Mouse (Mus musculus): ENCODE data around the gene Cbfb.
A peak's percentile ranks its signal among the peaks of the same experiment; 100 is the strongest.
"Not testable (repeated sequence)": the region's sequence is repeated elsewhere in the genome, so short reads cannot be mapped to it uniquely, and the experiment has no call there.

Cbfb gene

DNA sequence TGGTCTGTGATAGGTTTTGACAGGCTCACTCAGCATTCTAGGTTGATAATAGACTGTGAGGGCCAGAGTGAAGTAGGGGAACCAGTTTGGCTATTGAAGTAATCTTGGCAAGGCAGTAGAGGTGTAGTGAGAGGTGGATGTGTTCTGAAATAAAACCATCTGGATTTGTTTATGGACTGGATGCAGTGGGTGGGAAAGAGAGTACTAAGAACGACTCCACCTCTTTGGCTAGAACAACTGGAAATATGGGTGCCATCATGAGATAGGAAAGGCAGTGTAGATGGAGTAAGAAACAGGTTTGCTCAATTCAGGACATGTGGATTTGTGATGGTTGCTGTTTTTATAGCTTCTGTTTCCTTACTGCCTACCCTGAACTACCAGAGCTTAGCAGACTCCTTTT is 11.7 kb downstream of the Cbfb start:
- no peak for DNase-seq (ENCODE audit: low spot score)

DNA sequence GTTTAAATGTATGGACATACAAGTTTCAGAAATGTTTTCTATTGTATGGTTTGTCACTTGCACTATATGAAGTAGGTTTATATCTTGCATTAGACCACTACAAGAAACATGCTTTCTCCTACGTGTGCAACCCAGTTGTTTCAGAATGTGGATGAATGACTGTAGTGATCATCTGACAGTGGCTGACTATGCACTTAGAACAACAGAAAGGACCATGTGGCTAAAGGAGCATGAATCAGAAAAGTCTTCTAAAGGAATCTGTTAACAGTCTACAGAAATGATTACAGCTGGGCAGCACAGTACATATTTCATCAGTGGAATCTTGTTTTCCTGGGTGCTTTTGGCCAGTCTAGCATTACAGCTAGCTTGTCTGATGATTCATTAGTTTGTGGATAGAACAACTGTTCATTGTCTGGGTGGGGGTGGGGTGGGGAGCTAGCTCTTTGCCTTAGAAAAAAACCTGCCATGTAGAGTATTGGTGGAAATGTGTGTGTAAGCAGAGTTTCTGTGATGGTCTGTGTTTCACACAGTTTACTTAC is 16.1 kb downstream of the Cbfb start:
- DNase-seq (ENCODE audit: low spot score), result no peak

DNA sequence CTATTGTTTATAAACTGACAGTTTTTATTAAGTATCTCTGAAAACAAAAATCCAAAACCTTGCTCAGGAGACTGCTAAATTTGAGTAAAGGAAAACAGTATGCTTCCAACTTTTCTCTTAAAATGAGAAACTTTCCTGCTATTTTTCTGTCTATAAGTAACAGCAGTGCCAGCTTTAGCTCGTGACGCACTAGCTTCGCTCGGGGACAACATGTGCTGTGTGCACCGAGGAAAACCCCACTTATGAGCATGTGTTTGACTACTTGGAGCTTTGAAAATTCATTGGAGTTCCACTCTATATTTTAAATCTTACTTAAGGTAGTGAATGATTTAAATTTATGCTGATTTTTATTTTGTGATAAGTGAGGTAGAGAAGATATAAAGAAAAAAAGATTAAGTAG is 21.7 kb downstream of the Cbfb start:
- DNase-seq (ENCODE audit: low spot score), result no peak

DNA sequence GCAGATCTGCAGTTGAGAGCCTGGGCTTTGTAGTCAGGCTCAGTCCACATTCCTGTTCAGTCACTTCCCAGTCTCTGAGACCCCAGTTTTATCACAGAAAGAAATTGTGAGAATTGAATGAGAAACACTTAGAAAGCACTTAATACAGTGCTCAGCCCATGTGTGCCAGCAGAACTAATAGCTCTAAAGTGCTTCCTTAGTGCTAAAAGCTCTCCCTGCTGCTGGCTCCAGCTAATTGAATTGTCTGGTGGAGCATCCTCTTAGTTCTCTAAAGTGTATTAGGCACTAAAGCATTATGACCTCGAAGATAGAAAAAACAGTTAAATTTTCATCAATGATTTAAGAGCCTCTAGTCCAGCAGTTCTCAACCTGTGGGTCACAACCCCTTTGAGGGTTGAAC is 35.3 kb downstream of the Cbfb start:
- no peak for DNase-seq (ENCODE audit: low spot score)

DNA sequence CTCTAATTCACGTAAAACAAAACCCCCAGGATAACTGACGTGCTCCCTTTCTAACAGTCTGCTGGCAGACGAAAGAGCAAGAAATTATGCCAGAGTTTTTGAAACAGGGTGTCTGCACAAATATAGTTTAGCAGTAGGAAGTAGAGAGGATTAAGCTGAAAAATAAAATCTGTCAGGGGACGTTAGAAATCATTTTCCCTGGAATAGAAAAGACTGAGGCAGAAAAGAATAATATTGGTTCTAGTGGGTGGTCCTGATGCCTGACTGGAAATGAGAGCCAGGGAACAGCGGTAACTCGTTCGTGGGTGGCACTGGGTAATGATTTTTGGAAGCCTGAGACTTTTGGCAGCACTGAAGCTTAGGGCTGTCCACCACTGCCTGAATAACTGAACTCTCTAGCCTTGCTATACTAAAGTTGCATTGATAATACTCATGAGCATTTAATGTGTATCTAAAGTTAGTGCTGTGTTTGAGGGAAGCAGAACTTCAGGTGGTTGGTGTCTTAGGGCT is 36.3 kb downstream of the Cbfb start:
- no peak for DNase-seq (ENCODE audit: low spot score)

DNA sequence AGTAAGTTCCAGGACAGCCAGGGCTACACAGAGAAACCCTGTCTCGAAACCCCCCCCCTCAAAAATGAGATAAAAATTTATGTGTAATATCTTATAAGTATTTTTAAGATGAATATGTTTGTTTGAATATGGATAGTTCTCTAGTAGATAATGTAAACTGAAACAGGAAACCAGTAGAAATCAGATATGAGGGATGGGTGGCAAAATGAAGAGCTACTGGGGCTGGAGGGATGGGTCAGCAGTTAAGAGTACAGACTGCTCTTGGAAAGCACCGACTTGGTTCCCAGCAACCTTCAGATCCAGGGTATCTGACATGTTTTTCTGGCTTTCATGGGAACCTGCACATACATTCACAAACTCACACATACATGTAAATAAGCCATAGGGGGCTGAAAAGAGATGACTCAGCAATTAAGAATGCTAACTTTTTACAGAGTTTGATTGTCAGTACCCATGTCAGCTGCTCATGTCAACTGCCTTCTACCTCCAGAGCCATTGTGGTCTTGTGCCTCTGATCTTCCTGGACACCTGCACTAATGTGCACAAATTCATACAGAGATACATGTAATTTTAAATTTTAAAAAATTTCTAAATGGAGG is 37.3 kb downstream of the Cbfb start:
- no peak for DNase-seq (ENCODE audit: low spot score)

DNA sequence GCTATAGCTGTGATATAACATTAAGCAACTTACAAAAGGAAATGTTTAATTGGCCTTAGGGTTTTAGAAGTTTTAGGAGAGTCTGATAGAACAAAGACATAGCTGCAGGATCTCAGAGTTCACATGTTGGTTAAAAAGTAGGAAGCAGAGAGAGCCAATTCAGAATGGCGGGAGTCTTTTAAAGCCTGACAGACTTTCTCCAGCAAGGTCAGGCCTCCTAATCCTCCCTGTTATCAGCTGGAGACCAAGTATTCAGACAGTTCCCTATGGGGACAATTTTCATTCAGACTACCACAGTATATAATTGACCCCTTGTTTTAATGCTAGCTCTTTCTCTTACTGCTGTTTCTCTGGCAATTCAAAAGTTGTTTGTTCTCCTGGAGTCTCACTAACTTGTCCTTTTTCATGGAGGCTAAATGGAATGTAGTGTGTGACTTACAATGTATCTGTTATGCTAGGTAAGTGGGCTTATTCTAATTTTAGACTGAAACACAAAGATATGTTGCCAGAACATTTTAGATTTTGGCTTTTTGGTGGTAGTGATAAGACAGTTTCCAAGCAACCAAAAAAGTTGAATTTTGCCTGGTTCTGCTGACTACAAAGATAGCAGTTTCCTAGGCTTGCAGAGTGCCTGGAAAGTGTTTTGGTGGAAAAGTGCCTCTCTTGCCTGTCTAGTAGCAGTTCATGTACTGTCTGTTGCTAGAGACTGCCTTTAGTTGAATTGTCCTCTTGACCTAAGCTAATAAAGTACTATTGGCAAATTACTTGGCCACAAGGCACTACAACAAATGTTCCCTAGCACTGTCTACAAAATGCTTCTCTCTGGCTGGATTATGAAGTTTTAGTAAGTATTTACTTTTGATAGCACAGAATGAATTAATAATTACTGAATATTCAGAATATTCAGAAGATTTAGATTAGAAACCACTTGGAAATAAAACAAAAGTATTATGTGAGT is 39.0 kb downstream of the Cbfb start:
- no peak for DNase-seq (ENCODE audit: low spot score)

DNA sequence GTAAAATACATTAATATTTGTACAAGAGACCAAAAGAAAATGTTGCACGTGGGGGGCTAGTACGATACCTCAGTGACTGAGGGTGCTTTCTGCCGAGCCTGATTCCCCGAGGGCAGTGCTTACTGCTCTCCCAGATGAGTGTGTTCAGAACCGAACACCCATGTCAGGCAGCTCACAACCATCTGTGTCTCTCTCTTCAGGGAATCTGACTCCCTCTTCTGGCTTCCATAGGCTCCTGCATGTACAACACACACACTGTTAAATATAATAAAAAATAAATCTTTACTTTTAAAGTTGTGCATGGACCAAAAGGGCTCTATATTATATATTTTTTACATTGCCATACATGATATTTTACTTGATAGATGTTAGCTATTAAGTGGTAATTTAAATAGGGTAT is 43.6 kb downstream of the Cbfb start:
- no peak for DNase-seq (ENCODE audit: low spot score)

DNA sequence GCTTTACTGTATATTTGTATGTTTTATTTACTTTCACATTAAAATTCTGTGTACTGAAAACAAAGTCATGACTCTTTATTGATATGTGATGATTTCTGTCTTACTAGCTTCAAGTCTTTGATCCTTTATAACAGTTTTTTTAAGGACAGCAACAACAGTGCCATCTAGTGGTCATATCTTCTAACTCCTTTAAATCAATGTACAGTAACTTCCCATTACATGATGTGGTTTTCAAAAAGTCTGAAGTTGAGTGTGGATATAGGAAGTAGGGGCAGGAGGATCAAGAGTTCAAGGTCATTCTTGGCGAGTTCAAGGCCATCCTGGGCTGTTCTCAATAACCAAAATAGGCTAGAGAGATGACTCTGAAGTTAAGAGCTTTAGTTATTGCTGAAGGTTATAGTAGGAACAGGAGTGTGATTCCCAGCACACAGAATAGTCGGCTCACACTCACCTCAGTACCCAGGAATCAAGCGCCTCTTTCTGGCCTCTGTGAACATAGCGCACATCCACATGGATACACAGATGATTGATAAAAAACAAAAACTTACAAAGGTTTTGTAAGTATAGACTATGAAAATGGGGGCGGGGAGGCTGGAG is 47.5 kb downstream of the Cbfb start:
- no peak for DNase-seq (ENCODE audit: low spot score)

DNA sequence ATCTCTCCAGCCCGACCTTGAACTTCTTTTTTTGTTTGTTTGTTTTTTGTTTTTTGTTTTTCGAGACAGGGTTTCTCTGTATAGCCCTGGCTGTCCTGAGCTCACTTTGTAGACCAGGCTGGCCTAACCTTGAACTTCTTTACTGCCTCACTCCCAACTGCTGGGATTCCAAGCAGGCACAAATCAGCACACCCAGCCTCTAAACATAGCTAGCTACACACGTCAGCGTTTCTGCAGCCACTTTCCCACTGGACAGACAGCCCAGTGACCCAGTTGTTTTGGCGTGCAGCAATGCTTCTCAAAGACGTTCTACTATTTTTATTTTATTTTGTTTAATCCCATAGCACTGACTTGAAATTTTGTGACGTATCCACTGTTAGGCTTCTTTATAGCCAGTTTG is 53.4 kb downstream of the Cbfb start:
- DNase-seq (ENCODE audit: low spot score), result no peak

DNA sequence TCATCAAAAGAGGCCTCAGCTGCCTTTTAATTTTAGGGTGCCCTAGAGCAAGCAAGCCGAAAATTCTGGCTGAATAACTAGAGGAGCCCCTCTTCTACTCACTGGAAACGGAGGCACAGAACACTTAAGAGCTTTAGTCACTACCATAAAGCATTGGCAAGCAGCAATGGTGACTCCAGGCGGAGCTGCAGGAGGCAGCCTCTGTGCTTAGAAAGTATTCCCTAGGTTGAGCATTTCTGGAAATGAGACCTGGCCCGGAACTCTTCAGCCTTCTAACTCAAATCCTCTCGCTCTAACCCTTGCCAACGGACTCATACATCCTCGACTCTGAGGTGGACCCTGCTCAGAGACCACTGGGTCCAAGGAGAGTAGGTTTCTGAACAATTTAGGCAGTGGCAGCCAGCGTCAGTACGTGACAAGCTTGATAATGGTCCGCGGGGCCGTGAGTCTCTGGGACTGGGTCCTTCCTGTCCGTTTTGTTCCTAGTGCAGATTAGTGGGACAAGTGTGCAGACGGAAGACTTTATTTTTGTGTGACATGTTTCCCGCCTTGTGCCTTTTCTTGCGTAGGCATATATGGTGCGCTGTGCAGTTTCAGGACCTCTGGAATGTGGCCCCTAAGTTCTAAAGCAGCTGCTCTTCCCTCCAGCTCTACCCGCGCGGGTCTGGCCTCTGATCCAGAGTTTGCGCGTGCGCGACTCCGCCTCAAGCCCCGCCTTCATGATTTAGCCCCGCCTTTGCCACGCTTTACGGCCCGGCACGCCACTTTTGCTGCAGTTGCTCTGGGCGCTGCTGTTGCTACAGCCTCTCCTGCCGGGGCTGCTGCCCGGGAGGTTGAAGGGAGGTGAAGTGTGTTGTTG is 54.2 kb downstream of the Cbfb start, which contains the start of gene D230025D16Rik:
D230025D16Rik (plus strand) TSS at position 733 of the 859 bp plus-strand sequence.
- peak; percentile 98 for DNase-seq (ENCODE audit: low spot score)

DNA sequence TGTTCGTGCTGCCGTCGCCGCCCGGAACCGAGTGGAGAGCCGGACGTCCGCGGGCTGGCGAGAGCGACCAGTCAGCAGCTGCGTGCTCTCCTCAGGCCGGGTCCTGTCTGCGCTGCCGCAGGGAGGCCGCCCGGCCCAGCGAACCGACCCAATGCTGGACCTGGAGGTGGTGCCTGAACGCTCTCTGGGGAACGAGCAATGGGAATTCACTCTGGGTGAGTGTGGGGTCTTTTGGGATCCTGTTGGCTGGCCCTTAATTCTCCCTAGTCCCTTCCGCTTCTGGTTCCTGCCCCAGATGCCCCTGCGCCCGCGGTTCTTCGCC is 54.8 kb downstream of the Cbfb start:
- DNase-seq (ENCODE audit: low spot score), result no peak

DNA sequence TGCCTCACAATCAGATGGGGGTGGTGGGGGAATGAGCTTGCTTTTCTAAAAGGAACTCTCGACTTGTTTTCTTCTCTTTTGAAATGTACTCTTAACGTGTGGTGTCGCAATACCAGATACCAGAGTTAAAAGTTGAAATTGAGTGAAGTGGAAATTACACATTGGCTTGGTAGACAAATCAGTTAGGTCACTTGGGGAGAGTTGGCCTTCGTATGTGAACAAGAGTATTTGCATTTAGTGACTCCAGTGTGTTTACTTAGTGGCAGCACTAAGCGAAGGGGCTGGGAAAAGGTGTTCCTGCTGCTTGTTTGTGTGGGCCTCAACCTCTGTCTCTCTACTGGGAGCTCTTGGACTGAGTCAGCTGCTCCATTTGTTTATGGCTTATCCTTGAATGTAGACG is 55.4 kb downstream of the Cbfb start:
- DNase-seq (ENCODE audit: low spot score), result peak; percentile 4

DNA sequence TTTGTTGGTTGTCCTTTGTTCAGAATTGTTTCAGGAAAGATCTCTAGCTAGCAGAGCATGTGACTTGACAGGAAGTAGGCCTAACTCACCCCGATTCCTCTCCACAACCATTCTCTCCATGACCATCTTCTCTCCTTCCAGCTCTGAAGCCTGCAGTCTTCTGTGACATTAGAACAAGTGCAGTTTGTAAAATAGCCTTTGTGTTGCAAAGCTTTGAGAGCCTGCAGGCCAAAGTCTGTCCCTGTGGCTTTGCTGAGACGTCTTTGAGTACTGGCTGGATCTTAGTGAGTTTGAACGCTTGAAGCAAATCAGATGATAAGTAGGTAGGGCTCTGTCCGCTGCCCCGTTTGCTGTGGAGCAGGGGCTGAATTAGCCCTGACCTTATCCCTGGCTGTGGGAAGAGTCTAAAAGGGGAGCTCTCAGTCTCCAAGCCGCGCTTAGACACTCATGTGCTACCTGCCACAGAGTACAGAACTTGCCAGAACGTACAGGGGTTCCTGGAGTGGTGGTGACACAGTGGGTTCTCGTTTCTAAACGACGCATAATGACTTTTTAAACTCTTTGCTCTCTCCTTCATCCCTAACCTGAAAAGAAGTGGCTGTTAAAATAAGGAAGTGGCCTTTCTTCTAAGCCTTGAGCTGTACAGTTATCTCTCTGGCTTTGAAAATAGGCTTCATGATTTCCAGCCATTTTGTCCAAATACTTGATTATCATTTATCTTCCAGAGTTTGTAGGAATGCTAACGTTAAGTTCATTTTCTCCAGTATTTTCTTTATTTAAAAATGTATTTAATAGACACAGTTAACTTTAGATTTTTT is 61.2 kb downstream of the Cbfb start:
- DNase-seq (ENCODE audit: low spot score), result no peak

DNA sequence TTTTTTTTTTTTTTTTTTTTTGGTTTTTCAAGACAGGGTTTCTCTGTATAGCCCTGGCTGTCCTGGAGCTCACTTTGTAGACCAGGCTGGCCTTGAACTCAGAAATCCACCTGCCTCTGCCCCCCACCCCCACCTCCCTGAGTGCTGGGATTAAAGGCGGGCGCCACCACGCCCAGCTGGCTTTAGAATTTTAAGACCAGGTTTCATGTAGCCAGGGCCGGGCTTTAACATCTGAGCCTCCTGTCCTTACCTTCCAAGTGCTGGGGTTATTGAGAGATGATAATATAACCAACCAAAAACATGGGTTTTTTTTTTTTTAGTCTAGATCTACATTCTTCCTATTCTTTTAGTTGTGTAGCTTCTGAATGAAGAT is 61.8 kb downstream of the Cbfb start:
- not testable (repeated sequence) for DNase-seq (ENCODE audit: low spot score)

DNA sequence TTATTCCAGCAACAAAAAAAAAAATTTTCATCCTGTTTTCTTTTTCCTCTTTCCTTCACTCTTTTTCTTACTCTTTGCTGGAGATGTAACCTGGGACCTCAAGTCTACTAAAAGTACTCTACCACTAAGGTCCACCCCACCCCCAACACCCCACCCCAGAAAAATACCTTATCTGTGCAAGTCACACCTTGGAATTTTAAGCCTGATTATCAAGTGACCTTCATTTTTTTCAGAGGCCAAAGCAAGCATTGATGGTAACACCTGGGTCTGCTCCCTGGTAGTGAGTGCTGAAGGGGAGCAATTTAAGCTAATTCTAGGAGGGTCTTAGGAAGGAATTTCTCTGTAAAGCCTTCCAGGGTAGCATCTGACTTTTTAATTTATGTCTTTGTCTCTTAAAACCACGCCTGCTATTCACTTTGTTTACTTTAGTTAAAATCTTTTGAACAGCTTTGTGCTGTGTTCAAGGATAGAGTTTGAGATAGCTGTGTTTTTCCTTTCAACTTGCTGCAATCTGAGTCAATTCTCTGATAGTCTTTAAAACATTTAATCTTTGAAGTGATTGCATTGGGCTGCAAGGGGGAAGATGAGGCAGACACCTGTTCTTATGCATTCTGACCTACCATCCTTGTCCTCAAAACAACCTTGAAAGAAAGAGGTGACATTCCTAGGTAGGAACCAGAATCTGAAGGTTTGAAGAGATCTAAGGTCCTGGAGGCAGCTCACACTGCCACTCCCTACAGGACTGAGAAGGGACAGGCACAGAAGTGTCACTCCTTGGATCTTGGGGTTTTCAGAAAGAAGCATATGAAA is 62.9 kb downstream of the Cbfb start:
- no peak for DNase-seq (ENCODE audit: low spot score)

DNA sequence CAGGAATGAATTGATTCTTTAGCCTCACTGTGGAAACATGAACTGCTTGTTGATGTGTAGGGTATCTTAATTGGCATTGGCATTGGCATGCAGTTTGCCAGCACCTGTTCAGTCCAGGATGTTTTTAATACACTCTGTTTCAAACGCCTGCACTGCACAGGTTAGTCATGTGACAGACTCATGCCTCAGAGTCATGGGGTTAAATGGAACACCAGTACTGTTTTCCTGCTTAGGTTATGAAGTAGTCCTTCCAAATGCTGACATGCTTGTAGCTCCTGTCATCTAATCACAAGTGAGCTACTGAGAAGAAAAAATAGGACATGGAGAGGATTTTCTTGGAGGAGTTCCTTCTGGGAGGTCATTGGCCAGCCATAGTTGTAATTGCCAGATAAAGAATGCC is 64.7 kb downstream of the Cbfb start:
- no peak for DNase-seq (ENCODE audit: low spot score)

DNA sequence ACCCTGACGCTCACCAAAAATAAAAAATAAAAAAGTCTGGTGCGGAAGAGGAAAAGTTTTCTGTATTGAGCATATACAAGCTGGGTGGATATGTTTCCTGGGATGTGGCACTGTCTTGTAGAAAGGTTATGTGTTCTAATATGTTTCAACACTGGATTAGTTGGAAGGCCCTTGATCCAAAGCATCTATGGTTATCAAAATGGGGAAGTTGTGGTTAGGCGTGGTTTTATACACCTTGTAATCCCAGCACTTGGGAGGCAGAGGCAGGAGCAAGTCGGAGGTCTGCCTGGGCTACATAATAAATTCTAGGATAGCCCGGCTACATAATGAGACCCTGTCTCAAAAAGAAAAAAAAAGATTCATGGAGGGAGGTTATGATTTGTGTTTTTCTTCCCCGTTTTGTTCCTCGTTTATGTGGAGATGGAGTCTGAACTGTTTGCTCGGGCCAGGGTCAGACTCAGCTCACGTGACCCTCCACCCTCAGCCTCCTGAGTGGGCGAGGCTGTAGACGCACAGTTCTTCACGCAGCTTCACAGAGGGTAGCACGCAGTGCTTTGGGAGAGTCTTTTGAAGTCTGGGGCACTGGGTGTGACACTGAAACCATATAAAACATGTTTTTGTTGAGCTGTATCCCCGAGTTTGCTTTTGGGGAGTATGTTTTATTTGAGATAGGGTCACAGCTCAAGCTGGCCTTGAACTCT is 67.1 kb downstream of the Cbfb start:
- no peak for DNase-seq (ENCODE audit: low spot score)

DNA sequence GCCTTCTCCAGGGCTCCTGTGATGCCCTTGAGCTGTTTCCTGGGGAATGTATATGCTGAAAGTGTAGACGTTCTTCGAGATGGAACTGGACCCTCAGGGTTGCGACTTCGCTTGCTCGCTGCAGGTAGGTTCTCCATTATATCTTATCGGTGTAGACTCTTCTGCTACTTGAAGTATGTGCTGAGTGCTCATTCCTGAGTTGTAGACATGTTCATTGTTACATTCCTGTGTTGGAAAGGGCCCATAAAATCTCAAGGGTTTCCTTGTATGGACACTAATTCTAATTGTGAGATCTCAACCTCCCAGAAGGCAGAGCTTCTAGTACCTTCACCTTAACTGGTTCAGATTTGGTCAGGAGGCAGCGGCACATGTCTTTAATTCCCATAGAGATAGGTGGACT is 70.5 kb downstream of the Cbfb start:
- DNase-seq (ENCODE audit: low spot score), result no peak

DNA sequence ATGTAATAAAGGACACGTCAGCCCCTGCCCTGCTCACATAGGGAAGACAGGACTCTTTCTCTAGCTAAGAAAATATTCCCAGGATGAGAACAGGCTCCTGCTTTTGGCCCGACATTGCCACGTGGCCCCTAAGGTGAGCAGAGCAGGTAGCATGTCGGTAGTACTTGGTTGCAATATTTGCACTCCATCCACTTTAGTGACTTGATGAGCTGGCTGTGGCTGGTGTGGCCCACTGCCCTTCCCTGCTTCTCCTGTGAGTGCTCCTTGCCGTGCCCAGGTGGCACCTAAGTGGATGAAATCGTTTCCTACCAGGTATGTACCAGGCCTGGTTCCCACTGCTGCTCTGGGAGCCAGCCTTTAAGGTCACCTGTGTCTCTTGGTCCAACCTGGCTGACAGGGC is 81.5 kb downstream of the Cbfb start:
- no peak for DNase-seq (ENCODE audit: low spot score)
